Mouse (Mus musculus): ENCODE results near the gene Ifi214.

GRCm38 (mm10) chr1:173579079-173579478 lies 43.3 kb upstream of the Ifi214 start:
- TF ChIP-seq POLR2A (IDR thresholded peaks at IDR 0.05; ENCODE audit: low read depth, low read length) = no peak
- no peak for TF ChIP-seq CTCF (IDR thresholded peaks at IDR 0.05; ENCODE audit: extremely low read depth, insufficient read depth, insufficient read length, insufficient replicate concordance)
